Mouse (Mus musculus) heart, postnatal 4 days (tissue): ENCODE data around the gene Gfm1. TPM values are rescaled to one million over a fixed set of nuclear protein-coding genes. Genes with fewer than 3 reads are reported as not detected.
A peak's percentile ranks its signal among the peaks of the same experiment; 100 is the strongest.

Experiments used
- DNase-seq: peaks from one replicate; pipeline ENCODE4 v3.0.0; 2021
- total RNA-seq, 2 experiments: library from RNA; stranded (reverse); gene quantifications; 2 replicates each; pipeline ENCODE4 v1.2.3; 2021

Gfm1 gene
- 100 to 1,000 TPM; 188 to 203 TPM for total RNA-seq

DNA sequence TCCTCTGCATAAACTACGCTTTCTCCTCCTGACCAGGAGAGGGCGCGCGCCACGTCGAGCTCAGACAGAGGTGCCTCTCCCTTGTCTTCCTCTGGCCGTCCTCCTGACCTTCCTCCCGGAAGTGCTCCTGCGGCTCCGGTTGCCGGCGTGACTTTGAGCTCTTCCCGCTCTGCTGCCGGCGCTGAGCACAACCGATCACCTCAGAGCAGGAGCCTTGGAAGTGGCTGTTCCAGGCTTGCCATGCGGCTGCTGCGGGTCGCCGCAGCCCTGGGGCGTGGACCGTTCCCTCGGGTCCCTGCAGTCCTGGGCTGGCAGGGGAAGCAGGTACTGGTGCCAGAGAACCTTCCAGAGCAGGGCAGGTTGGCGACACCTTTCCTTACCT lies at the start of gene Gfm1:
TSS of gene Gfm1 (plus strand) at position 98 of the 382 bp plus-strand sequence.
- peak; percentile 92 for DNase-seq

DNA sequence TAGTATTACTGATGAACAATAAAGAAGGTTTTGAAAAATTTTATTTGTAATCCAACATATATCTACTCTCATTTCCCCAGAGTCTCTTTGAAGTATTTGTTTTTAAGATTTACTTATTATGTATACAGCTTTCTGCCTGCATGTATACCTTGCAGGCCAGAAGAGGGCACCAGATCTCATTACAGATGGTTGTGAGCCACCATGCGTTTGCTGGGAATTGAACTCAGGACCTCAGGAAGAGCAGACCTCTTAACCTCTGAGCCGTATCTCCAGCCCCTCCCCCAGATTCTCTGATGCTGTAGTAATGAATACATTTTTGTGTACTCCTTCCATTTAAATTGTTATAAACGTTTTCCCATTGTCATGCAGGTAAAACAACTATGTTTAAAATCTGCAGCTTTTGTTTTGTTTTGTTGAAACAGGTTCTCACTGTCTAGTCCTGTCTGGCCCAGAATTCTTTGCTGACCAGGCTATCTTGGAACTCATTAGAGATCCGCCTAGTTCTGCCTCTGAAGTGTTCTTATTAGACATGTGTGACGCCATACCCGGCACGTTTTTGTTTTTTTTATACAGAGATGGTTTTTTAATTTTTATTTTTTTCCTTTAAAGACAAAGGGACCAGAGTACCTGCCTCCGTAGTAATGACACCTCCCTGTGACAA lies 428 bp upstream of the Gfm1 start:
- DNase-seq, result no peak

DNA sequence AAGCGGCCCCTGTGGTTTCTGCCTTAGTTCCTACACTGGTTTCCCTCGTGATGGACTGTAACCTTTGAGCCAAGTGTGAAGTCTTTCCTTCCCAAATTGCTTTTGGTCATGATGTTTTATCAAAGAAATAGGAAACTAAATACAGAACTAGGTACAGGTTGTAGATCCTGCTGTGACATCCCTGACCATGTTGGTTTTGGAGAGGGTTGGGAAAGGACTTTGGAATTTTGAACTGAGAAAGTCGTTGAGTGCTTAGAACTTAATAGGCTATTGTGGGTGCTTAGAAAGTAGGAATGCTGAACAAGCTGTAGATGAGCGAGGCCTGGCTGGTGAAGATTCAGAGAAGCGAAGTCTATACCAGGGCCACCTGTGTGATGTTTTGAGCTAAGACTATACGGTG lies 4.1 kb downstream of the Gfm1 start:
- DNase-seq, result no peak

DNA sequence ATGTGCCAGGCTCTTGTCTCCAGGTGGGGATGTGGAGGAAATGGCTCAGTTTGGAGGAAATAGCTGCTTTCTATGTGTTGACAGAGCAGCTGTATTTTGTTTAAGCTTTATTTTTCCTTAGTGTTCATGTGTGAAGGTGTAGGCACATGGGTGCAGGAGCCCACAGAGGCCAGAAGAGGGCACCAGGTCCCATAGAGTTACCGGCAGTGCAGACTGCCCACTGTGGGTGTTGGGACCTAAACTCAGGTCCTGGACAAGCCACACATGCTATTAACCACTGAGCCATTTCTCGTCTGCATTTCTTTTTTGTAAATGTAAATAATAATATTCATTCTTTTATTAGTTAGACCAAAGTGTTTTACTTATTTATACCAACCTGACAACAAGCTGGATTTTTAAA lies 17.2 kb downstream of the Gfm1 start:
- no peak for DNase-seq

DNA sequence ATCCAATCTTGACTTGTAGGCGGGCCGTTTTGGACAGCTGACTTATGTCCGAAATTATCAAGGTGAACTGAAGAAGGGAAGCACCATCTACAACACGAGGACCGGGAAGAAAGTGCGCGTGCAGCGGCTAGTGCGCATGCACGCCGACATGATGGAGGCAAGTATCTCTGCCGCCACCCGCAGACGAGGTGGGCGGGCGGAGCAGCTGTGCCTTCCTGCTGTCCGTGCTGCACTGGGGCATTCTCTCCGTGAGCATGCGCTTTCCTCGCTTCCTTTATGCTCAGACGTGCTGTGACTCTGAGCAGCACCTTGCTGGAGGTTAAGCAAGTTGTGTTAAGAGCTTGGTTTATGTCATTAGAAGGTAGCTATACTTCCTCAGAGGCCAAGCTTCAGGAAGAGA lies 19.8 kb downstream of the Gfm1 start:
- DNase-seq, result no peak

DNA sequence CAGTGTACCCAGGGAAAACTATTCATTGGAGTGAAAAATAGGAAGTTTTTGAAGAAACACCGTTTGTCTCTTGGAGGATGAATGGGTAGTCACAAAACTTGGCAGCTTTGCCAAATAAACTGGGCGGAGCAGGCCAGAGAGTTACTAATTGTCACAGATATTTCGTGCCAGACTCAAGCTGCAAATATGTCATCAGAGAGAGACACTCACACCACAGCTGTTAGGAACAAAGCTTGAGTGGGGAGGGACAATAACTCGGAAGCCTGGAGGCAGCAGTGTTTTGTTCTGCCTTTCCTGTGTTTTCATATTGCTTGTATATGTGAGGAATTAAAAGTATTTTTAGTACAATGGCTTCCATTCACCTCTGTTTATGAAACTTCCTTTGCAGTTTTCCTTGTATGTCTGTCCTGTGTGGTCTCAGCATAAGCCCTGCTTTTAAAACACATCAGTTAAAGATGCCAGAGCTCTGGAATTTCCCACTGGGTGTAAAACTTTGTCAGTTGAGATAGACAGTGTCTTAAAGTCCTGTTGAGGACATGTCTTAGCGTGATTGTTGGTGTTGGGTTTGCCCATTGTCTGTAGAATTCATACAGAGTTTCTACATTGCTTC lies 20.8 kb downstream of the Gfm1 start:
- peak; percentile 21 for DNase-seq

DNA sequence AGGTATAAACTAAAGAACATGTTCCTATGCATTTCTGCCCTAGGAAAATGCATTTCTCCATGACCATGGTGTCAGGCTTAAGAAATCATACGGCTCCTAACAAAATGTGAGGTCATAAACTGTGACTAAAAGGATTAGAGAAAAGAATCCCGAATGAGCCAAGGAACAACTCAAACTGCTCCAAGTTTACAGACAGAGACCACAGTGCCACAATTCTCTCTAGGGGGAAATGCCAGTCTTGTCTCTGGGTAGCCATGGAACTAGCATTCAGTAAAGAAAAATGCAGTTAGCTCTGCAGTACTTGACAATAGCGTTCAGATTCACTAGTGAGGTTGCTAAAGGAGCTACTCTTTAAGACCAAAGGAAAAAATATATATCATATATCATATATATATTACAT lies 30.0 kb downstream of the Gfm1 start:
- DNase-seq, result no peak

DNA sequence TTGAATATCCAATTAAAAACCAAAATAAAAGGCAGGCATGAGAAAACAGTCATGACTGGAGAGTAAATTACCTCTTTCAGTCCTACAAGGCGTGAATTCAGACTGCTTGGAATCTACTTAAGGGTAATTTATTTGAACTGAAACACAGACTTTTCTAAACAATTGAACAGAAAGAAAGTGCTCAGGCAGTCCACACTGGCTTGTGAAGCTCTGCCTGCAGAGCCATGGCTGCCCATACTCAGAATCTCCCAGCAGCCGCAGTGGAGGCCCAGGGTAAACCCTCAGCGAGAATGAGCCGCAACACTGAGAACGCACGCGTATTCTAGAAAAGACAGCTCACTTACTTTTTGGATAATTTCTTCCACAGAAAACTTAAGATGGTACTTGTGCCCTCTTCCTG lies 32.1 kb downstream of the Gfm1 start:
- DNase-seq, result no peak

DNA sequence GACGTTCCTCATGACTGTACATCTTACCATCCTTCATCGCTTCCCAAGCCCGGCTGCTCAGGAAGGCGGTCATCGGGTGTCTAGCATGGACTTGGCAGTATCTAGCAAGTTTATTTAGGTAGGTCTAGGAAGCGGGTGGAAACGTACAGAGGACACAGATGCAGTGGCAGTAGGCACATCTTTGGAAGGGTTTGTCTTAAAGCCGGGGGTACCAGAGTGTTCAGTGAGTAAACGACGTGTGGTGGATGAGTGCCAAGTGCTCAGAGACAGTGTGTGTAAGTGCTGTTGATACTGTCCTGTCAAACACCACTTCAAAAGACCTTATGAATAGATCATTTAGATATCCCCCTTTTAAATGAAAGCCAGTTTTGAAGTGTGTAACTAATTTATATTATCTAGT lies 32.7 kb downstream of the Gfm1 start:
- no peak for DNase-seq

DNA sequence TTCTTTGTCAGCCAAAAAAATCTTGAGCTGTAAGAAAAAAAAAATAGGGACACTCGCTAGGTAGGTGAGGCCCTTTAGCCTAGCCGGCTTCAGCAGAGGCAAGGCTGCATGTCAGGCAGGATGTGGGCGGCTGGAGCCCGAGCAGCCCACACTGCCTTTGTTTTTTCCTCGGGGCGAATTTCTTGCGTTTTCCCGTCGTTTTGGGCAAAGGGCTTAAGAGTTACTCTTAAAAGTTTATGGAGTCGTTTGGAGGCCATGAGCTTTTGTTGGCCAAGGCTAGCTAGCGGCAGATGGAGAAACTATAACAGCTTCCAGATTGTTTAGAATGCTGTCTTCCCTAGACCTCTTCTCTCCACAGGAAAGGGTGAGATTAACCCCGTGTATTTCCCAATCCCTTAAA lies 33.1 kb downstream of the Gfm1 start:
- no peak for DNase-seq

DNA sequence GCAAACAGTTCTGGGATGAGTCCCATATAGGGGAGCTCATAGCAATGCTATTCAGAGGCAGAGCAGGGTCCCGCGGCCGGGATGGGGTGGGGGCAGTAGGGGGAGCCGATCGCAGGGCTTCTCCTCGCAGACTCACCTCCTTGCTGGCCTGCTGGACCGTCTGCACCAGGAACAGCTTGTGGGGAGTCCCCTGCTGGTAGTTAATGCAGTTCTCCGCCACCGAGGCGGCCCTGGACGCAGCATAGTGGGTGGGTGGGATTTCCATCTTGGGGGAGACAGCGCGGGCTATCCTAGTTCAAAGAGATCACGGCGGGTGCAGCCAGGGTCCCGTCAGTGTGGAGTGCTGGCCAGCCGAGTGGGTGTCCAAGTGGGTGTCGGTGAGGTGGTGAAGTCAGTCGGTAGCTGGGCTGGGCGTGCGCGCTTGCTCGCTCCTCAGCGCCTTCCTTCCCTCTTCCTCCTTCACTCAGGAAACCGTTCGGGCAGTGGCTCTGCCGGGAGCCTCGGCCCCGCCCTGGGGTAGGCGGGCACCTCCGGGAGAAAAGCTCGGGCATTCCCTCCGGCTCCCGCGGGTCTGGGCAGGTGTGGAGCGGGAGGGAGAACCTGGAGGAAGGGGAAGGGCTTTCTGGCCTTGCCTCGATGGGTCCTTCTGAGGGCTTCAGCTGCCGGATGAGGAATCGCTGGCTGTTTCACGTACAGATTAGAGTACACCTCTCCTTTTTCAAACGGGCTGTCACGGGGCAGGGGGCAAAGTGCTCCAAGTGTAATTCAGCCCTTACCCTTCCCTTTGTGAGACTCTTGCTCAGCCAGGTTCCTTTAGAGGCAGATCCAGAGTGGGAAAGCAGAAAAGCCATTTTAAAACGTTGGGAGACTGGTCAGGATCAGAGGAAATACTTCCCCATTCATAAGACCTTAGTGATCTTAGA lies 33.8 kb downstream of the Gfm1 start, which contains the start of gene Lxn:
TSS of gene Lxn (minus strand) at position 477 of the 923 bp plus-strand sequence.
- peak; percentile 71 for DNase-seq

DNA sequence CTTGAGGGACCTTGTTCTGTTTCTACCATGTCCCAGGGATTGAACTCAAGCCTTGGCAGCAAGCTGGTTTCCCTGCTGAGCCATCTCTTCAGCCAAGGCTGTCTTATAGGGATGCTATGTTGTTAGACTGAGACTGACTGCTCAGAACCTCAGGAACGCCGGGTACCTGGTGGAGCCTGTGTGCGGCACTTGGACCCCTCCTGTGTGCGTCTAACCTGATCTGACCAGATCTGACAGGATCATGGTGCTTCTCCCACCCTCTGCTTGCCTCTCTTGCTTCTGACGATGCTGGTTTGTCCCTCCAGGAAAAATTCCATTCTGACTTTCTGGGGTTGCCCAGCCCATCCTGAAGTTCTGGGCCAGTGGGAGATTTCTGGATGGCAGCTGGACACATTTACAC lies 36.7 kb downstream of the Gfm1 start:
- no peak for DNase-seq

DNA sequence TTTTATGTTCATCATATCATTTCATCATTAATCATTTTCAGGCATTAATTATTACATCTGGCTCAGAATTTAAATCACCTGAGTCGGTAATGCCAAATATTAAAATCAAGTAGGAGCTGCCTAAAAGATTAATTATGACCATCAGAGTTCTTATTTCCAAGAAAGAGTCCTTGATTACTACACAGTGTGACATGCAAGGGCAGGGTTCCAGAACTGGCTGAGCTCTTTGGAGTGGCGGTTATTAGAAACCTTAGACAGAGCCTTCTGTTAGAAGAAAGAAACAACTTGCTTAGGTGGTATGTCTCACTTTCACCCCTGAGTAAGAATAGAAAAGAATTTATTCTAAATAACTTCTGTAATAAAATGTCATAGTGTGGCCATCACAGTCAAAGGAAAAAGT lies 37.4 kb downstream of the Gfm1 start:
- DNase-seq, result no peak

DNA sequence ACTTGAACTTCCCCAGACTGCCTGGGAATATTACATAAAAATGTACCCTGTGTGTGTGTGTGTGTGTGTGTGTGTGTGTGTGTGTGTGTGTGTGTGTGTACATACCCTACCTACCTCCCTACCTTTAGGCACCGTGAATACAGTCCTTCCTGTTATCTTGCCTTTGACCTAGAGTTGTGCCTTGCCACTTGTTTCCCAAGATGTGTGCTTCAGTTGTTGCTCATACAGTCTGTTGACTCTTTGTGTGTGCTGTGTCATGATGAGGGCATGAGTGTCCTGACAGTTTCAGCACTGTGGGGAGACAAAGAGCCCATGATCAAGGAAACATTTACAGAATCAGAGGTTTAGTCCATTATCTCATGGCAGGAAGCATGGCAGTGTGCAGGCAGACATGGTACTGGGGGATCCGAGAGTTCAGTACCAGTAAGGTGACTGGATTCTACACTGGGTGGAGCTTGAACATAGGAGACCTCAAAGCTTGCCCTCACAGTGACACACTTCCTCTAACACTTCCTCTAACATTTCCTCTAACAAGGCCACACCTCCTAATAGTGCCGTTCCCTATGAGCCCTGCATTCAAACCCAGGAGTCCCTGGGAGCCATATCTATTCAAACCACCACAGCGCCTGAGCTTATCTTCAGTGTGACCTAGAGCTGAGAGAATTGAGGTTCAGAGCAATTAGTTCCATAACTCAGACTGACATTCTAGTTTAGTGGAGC lies 41.7 kb downstream of the Gfm1 start:
- DNase-seq, result no peak

DNA sequence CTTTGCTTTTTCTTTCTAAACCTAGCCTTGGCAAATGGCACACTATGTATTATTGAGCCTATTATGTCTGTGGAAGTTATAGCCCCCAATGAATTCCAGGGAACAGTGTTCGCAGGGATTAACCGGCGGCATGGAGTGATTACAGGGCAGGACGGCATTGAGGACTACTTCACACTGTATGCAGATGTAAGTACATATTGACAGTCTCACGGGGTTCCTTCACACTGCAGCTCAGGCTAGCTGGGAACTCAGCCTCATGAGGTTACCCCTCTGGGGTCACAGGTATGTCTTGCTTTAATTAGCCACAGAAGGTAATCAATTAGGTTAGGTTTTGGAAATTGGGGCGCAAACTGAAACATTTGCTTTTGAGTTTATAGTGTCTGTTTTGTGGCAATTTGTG lies 43.5 kb downstream of the Gfm1 start:
- no peak for DNase-seq

DNA sequence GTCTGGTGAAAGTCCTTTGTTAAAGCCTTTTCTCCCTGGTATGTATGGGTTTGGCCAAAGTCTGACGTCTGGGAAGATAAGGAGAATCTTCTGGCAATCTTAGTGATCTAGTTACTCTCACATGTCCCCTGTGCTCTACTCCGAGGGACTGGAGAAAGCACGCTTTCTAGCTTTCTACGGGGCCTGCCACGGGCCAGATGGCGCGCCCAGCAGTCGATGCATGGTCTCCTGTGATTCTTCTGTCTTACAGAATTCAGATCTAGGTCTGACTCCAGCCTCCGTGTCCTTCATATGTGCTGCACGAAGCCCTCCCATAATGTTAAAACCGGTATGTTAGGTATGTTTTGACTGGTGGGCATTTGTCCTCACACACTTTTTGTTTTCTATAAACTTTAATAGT lies 49.9 kb downstream of the Gfm1 start:
- DNase-seq, result no peak

DNA sequence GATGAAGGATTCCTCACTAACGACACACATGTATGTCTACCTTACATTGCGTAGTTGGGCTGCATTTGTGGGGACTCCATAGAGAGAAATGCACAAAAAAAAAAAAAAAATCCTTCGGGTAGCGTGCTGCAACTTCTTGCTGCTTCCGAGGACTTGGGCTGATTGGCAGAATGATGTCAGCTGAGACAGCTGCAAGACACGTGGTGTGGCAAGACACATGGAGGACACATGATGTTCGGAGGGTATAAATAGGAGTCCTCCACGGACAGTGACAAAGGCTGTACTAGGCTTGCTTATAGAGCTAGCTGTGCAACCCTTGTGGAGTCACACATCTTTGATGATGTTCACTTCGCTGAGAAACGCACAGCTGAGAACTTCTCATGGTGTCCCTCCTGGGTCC lies 52.5 kb downstream of the Gfm1 start:
- DNase-seq, result no peak

DNA sequence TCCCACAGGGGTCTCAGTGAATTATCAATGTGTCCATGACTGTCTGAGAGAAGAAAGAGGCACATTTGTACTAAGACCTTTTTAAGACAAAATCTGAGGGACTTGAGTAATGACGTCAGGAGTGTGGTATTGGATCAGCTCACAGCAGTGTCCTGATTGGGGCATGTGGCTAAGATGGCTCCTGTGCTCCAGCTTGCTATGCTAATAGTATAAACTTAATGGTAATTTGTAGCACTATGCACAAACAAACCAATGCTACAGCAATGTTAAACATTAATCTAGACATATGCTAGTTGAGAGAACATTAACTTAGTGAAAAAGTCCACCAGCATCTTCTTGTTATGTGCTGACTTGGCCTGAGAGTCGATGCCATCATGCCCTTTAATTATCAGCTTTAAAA lies 55.3 kb downstream of the Gfm1 start:
- no peak for DNase-seq

DNA sequence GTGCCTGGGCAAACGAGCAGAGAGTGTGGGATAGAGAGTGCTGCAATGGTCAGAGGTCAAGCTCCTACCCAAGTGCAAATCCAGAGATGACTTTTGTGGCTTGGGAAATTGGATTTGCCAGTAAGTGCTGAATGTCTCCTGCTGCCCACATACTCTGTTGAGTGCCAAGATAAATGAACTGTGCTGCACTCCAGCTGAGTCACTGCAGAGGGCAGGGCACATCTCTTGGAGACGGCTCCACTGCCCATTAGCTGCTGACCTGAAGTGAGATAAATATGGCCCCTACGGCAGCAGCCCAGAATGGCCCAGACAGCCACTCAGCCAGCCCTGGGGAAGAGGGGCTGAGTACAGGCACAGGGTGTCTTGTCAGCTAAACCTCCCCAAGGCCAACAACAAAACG lies 60.3 kb downstream of the Gfm1 start:
- no peak for DNase-seq

DNA sequence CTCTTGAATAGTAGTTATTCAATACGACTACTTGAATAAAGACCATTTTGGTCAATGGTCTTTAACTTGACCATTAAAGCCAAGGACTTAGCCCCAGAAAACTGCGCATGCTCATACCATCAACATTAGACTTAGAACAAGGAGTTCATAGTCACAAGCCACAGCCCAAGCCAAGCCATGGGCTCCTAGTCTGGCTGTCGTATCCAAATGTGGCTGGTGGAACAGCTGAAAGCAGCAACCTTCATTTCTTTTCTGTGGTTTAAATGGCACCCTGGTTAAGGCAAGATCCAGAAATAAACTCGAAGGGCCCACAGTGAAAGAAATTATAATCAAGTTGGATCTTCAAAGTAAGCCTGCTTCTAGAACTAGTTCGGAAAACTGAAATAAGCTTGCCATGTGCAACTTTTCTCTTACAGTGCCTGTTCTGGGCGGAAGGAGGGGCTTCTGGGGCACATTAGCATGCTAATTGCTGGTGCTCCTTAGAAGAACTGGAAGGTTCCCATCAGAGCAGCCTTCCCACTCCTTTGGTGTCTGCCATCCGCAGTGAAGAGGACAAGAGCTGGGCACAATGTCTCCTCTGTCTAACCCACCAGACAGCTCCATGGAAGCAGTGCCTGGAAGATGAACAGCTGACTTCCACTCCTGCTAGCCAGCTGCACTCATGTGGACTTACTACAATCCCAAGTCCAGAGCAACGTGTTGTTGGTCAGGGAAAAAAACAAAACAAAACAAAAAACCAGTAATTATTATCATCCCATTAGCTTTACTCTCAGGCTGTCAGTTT lies 62.4 kb downstream of the Gfm1 start:
- DNase-seq, result no peak

DNA sequence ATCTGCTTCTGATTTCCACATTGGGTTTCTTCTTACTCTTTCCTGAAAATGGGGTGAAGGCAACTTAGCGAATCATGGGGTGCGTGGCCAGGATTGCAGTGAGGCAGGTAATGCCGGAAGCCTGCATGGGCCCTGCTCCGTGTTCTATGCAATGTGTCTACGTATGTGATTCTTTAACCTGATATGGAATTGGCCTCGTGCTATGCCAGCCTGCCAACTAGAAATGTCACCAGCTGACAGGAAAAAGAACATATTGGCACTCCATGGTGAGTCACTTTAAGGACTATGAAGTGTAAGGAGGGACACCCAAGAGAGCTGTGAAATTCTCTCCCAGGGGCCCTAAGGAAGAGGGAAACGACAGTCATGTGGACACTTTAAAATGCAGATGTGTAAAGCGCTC lies 63.2 kb downstream of the Gfm1 start:
- no peak for DNase-seq

DNA sequence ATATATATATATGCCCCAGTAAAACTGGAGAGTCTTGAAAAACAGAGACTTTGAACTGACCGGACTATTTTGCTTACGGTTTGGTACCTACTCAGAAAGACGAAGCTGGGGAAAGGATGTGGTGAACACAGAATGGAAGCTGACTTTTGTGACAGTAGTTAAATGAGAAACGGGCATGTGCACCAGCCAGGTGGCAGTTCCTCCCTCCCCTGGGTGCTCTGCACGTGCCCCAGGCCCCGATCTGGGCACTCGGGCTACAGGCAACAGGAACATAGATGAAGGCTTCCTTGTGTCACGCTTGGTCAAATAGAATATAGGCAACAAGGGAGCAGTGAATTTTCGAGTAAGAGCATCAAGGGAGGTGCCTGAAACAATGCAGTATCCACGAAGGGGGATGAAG lies 66.4 kb downstream of the Gfm1 start:
- no peak for DNase-seq
